Mouse (Mus musculus) forebrain, embryonic 14.5 days (tissue): ENCODE results near the gene Epsti1. TPM values are rescaled to one million over a fixed set of nuclear protein-coding genes. Genes with fewer than 3 reads are reported as not detected.
A peak's percentile ranks its signal among the peaks of the same experiment; 100 is the strongest.

ENCODE experiments used
- ATAC-seq: fragments of 200-750 bp; cut with Nextera tagmentation; 2 replicates; pipeline ENCODE4 v1.8.0; 2017; ENCODE audit warnings: mild to moderate bottlenecking, moderate library complexity
- DNase-seq: peaks from one replicate; pipeline ENCODE4 v3.0.0-alpha.2; 2015; ENCODE audit warnings: low spot score
- H3K27ac ChIP-seq: fragments of 300-500 bp; sonication (generic); 2 replicates; pipeline ENCODE4 v1.5.1; 2014; ENCODE audit warnings: low read depth, mild to moderate bottlenecking, control low read depth, low read length, moderate library complexity
- H3K27me3 ChIP-seq: fragments of 300-500 bp; sonication (generic); replicated peaks from 2 replicates; pipeline ENCODE4 v1.6.1; 2014; ENCODE audit warnings: low read length, control low read depth, mixed read lengths; ENCODE audit not compliant: control insufficient read depth, insufficient read depth
- H3K36me3 ChIP-seq: fragments of 300-500 bp; sonication (generic); 2 replicates; pipeline ENCODE4 v1.6.1; 2014; ENCODE audit warnings: low read length, control low read depth; ENCODE audit not compliant: control insufficient read depth, insufficient read depth
- H3K4me1 ChIP-seq: fragments of 300-500 bp; sonication (generic); 2 replicates; pipeline ENCODE4 v1.6.1; 2014; ENCODE audit warnings: antibody characterized with exemption, low read length, control low read depth; ENCODE audit not compliant: control insufficient read depth, insufficient read depth
- H3K4me2 ChIP-seq: fragments of 300-500 bp; sonication (generic); 2 replicates; pipeline ENCODE4 v1.6.1; 2014; ENCODE audit warnings: mild to moderate bottlenecking, control low read depth, low read length
- H3K4me3 ChIP-seq: fragments of 300-500 bp; sonication (generic); 2 replicates; pipeline ENCODE4 v1.5.1; 2014; ENCODE audit warnings: low read depth, low read length, control low read depth
- H3K9ac ChIP-seq: fragments of 300-500 bp; sonication (generic); 2 replicates; pipeline ENCODE4 v1.6.1; 2014; ENCODE audit warnings: mild to moderate bottlenecking, low read length, control low read depth, moderate library complexity
- H3K9me3 ChIP-seq: fragments of 300-500 bp; sonication (generic); replicated peaks from 2 replicates; pipeline ENCODE4 v1.6.1; 2016; ENCODE audit warnings: low read length, control low read depth, mixed read lengths; ENCODE audit not compliant: control insufficient read depth
- WGBS: fragments of 180-500 bp; shearing (Covaris S2); extraction: QIAGEN DNeasy Blood & Tissue Kit; methylation state at CpG from one replicate; pipeline ENCODE4 v1.1.7; 2014; 5-methylcytosine and 5-hydroxymethylcytosine counted together
- polyA plus RNA-seq: library from polyadenylated mRNA; unstranded; fragments of >200 nt; fragmentation: Nextera tagmentation; extraction: Ambion mirVana; gene quantifications from 2 replicates; pipeline ENCODE4 v1.2.1, GENCODE M21; 2014

Gene Epsti1
- polyA plus RNA-seq, 1 experiment from 2014 or later: 0.33 TPM

DNA sequence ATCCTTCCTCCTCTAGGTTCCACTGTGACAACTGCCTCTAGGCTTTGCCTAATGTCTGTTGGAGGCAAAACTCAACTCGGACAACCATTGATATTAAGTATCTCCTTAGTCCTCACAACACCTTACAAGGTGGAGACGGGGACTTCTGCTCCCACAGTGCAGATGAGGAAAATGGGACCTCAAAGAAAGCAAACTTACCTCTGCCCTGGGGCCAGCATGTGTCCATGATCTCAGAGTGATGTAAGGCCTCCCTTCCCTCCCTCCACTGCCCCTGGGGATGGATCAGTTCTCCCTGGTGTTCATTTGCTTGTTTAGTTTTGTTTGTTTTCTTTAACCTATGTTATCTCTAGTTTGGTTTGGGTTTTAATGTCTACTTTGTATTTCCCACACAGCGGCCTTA lies 1.5 kb upstream of the Epsti1 start:
- no peaks in the 10 kb centered on the region for H3K36me3 ChIP-seq
- H3K27ac ChIP-seq: no peak overlapping the region
- no peaks in the 10 kb centered on the region for H3K4me1 ChIP-seq
- DNase-seq (no peak), ATAC-seq (no peak)
- no peak overlapping the region for H3K9ac ChIP-seq
- H3K4me3 ChIP-seq: no peak overlapping the region
- WGBS: 92% methylated on average over 3 of the region's 3 CpGs
- H3K9me3 ChIP-seq: no peaks in the 10 kb centered on the region
- no peak overlapping the region for H3K4me2 ChIP-seq
- H3K27me3 ChIP-seq: no peaks in the 10 kb centered on the region

DNA sequence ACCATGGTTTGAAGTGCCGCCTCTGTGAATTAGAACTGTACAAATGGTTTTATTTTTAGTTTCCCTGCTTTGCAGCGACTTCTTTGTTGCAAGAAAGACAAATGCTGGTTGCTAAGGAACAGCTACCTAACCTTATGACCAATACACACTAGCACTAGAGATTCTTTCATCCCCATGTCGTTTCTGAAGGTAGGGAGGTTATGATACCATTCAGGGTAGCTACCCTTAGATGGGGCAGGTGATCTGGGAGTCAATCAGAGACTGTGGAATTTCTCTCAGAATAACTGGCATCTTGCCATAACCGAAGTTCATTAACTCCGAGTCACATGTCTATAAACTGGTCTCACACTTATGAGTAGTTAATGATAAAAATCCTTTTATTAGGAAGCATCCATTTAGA lies 1.4 kb downstream of the Epsti1 start:
- no peaks in the 10 kb centered on the region for H3K9me3 ChIP-seq
- DNase-seq (peak; percentile 27), ATAC-seq (no peak)
- H3K9ac ChIP-seq: no peak overlapping the region
- H3K36me3 ChIP-seq: no peaks in the 10 kb centered on the region
- H3K4me1 ChIP-seq: no peaks in the 10 kb centered on the region
- H3K4me3 ChIP-seq: no peak overlapping the region
- no peak overlapping the region for H3K27ac ChIP-seq
- H3K27me3 ChIP-seq: no peaks in the 10 kb centered on the region
- 43% methylated on average over 5 of the region's 5 CpGs for WGBS
- H3K4me2 ChIP-seq: no peak overlapping the region

DNA sequence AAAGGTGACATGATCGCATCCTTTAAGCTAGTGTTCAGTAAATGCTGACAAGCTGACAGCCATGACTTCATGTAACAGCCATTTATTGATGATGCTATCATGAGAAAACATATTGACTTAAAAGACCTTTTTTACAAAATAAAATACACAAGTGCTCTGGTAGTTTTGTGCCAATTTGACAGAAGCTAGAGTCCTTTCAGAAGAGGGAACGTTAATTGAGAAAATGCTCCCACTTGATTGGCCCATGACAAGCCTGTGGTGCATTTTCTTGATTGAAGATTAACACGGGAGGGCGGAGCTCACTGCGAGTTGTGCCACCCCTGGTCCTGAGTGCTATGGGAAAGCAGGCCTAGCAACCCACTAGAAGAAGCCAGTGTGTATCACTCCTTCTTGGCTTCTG lies 2.5 kb downstream of the Epsti1 start:
- Histone ChIP-seq H3K4me1 (no peaks in the 10 kb centered on the region), H3K4me2 (no peak overlapping the region), H3K9me3 (no peaks in the 10 kb centered on the region), H3K36me3 (no peaks in the 10 kb centered on the region), H3K4me3 (no peak overlapping the region), H3K27ac (no peak overlapping the region), H3K27me3 (no peaks in the 10 kb centered on the region), H3K9ac (no peak overlapping the region)
- no peak for DNase-seq
- 85% methylated on average over 5 of the region's 5 CpGs for WGBS
- no peak for ATAC-seq

DNA sequence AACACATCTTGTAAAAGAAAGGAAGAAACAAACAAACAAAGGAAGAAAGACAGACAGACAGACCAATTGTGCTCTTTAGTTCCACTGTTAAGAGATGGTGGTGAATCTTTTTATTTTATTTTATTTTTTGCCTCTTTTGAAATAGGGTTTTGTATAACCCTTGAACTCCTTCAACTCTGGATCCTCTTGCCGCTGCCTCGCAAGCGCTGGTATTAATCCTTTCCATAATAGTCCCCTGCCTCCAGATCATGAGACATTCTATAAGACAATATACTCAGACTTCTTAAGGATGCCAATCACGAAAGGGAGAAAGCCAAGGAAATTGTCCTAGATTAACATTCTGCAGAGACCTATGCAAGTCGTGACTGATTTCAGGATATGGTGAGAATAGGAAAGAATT lies 11.7 kb downstream of the Epsti1 start:
- Histone ChIP-seq H3K9ac (no peak overlapping the region), H3K27me3 (no peaks in the 10 kb centered on the region), H3K9me3 (no peaks in the 10 kb centered on the region), H3K4me1 (no peaks in the 10 kb centered on the region; the same call in 1 of the 2 replicates), H3K36me3 (no peaks in the 10 kb centered on the region), H3K4me3 (no peak overlapping the region), H3K4me2 (no peak overlapping the region), H3K27ac (no peak overlapping the region)
- DNase-seq: no peak
- WGBS: 15% methylated on average over 5 of the region's 5 CpGs
- no peak for ATAC-seq

DNA sequence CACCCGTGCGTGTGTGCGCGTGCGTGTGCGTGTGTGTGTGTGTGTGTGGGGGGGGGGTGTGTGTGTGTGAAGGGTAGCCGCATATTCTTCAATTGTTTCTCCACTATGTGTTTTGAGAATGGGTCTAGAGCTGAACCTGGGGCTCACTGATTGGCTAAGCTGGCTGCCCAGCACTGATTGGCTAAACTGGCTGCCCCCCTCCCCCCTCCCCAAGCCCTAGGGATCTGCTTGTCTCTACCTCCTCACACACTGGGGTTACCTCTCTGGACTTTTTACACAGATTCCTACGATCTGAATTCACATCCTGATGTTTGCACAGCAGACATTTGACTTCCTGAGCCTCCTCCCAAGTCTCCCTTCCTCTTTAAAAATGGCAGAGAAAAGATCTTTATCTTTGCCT lies 17.6 kb downstream of the Epsti1 start:
- WGBS: 87% methylated on average over 8 of the region's 8 CpGs
- H3K27me3 ChIP-seq: no peaks in the 10 kb centered on the region
- no peak for ATAC-seq

DNA sequence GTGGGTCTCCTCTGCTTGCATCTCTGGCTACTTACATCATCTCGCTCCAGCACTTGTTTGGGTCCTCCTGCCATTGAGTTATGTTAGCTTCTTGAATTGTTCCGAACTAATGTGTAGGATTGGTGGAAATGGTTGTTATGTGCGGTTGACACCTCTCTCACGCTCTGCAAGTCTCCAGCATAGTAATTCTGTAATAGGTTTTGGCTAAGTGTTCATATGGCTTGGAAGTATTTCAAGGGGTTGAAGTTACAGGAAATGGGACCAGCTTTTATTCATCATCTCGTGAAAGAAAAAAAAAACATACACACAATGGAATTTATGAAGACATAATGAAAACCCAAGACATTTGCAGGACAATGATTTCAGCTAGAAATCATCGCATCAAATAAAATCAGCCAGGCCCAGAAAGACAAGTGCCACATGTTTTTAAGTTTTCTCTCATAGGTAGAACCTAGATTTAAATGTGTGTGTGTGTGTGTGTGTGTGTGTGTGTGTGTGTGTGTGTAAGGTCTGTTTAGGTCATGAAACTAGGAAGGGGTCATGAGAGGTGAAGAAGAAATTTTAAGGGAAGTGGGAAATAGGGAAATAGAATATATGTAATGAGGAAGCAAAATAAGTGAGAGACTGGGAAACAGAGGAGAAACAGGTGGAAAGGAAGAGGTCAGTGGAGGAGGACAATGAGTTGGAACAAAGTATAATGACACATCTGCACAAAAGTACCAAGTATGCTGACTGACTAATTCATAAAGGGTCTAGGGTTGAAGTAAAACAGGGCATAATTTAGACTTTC lies 19.2 kb downstream of the Epsti1 start:
- no peak overlapping the region for H3K27ac ChIP-seq
- ATAC-seq (no peak), DNase-seq (no peak)
- H3K4me2 ChIP-seq: no peak overlapping the region
- H3K36me3 ChIP-seq: no peaks in the 10 kb centered on the region
- no peak overlapping the region for H3K4me3 ChIP-seq
- no peaks in the 10 kb centered on the region for H3K9me3 ChIP-seq
- H3K9ac ChIP-seq: no peak overlapping the region
- H3K27me3 ChIP-seq: no peaks in the 10 kb centered on the region
- no peaks in the 10 kb centered on the region for H3K4me1 ChIP-seq
- WGBS: 81% methylated on average over 6 of the region's 6 CpGs

More for the DNA sequence above, 17.6 kb downstream of the Epsti1 start:
- H3K9me3 ChIP-seq: no peaks in the 10 kb centered on the region
- no peaks in the 10 kb centered on the region for H3K36me3 ChIP-seq
- no peak overlapping the region for H3K4me3 ChIP-seq
- DNase-seq: no peak
- no peak overlapping the region for H3K27ac ChIP-seq
- no peak overlapping the region for H3K4me2 ChIP-seq
- no peaks in the 10 kb centered on the region for H3K4me1 ChIP-seq
- no peak overlapping the region for H3K9ac ChIP-seq

DNA sequence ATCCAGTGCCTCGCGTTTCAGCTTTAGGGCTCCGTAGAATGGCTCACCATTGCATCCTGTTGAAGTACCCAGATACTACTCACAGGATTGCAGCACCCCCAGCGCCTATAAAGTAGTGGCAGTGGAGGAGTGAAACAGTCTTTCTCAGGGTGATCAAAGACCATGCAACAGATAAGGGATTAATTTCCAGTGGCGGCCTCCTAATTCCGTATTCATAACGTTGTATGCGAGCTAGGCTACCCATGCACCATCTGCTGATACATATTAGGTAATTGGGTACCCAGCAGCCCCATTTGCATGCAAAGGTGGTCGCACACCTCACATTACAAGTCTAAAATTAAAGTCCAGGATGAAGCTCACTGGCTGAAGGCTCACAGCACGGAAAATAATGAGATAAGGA lies 21.4 kb downstream of the Epsti1 start:
- H3K27me3 ChIP-seq: no peaks in the 10 kb centered on the region
- no peaks in the 10 kb centered on the region for H3K9me3 ChIP-seq
- H3K4me2 ChIP-seq: no peak overlapping the region
- H3K36me3 ChIP-seq: no peaks in the 10 kb centered on the region
- peak; percentile 46; the same call in 1 of the 2 replicates for ATAC-seq
- 78% methylated on average over 10 of the region's 10 CpGs for WGBS
- H3K27ac ChIP-seq: no peak overlapping the region
- DNase-seq: peak; percentile 15
- no peak overlapping the region for H3K4me3 ChIP-seq
- H3K9ac ChIP-seq: no peak overlapping the region
- no peaks in the 10 kb centered on the region for H3K4me1 ChIP-seq

DNA sequence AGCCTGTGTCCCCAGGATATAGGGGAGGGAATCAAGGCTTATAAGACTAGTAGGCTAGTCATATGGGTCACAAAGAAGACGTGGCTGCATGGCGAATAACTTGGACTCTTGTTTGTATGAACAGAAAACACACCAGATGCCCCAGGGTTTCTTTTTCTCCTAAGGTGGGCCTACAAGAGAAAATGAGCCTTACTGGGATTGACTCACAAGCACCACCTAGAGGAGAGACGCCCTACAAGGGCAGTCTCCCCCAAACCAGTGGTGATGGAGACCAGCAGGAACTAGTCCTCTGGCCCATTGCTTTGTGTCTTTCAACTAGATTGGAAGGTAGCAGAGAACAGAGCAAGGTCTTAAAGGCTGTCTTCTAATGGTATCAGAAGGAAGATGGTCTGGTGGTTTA lies 22.7 kb downstream of the Epsti1 start:
- H3K4me1 ChIP-seq: no peaks in the 10 kb centered on the region
- H3K27ac ChIP-seq: no peak overlapping the region
- WGBS: 41% methylated on average over 3 of the region's 3 CpGs
- H3K4me3 ChIP-seq: no peak overlapping the region
- no peaks in the 10 kb centered on the region for H3K27me3 ChIP-seq
- ATAC-seq (no peak), DNase-seq (peak; percentile 48)
- H3K36me3 ChIP-seq: no peaks in the 10 kb centered on the region
- H3K9ac ChIP-seq: no peak overlapping the region
- H3K9me3 ChIP-seq: no peaks in the 10 kb centered on the region
- no peak overlapping the region for H3K4me2 ChIP-seq

DNA sequence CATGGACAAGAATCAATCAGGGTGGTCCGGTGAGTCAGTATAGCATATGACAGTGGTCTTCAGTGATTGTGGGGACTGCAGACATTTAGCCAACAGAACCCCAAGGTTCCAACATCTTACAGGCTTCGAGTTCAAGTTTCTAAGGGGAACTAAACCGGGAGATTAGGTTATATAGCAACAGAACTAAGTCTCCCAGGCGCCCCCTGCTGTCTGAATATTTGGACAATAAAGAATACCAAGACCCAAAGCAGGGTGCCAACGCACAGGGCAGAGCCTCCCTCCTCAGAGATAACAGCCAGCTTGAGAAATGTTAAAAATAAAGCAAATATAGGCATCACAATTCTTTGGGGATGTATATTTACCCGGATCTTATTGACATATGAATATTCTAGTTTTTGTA lies 24.0 kb downstream of the Epsti1 start:
- H3K4me2 ChIP-seq: no peak overlapping the region
- ATAC-seq (peak; percentile 48; the same call in 1 of the 2 replicates), DNase-seq (peak; percentile 83)
- no peak overlapping the region for H3K4me3 ChIP-seq
- no peaks in the 10 kb centered on the region for H3K27me3 ChIP-seq
- no peak overlapping the region for H3K9ac ChIP-seq
- H3K4me1 ChIP-seq: 0 out of 2 replicates have a peak, but pooled peaks cover 5% of the 10 kb centered on the region
- no peaks in the 10 kb centered on the region for H3K9me3 ChIP-seq
- H3K27ac ChIP-seq: no peak overlapping the region
- H3K36me3 ChIP-seq: no peaks in the 10 kb centered on the region
- 40% methylated on average over 6 of the region's 6 CpGs for WGBS
